Mouse (Mus musculus) MN1 (cell line): Measurements from ENCODE around the gene Ldha.
"Not testable (repeated sequence)": the region's sequence is repeated elsewhere in the genome, so short reads cannot be mapped to it uniquely, and the experiment has no call there.

ENCODE experiments used
- DNase-seq: peaks from one replicate; pipeline ENCODE4 v3.0.0-alpha.2; 2016; ENCODE audit warnings: low spot score

The Ldha gene

GRCm38 (mm10) chr7:46881941-46882340 is 40.7 kb downstream of the Ldha start:
- DNase-seq, result not testable (repeated sequence)

DNA sequence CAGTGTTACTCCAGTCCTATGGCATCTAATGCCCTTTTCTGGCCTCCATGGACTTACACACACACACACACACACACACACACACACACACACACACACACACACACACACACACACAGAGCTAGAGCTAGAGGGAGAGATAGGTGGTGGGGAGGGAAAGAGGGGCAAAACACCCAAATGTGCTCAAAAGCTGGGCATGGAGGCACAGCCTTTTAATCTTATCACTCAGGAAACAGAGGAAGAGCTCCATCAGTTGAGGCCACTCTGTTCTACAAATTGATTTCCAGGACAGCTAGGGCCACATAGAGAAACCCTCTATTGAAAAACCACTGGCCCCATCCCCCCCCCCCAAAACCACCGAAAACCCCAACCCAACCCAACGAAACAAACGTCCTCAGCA is 42.0 kb downstream of the Ldha start:
- no peak for DNase-seq

- DNase-seq, result no peak
These were observed 54.2 kb downstream of the Ldha start for GRCm38 (mm10) chr7:46895511-46895910.

DNA sequence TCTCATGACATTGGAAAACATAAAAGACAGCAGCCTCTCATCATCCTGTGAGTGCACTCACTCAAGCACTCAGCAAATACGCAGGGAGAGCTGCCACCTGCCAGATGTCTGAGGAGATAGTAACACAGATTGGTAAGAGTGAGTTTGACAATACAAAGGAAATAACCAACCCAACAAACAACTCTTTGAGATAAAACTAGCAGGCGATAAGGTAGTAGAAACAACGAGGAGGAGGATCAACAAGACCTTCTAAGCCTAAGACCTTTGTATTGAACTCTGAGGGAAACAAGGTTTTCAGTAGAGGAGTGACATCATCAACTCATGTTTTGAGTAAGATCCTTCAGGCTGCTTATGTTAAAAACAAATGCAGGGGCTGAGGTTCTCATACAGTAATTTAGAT is 58.1 kb downstream of the Ldha start:
- DNase-seq, result no peak
